Mouse (Mus musculus): ENCODE data around the gene Pim3.
A peak's percentile ranks its signal among the peaks of the same experiment; 100 is the strongest.
"Not testable (repeated sequence)": the region's sequence is repeated elsewhere in the genome, so short reads cannot be mapped to it uniquely, and the experiment has no call there.

Pim3 gene

DNA sequence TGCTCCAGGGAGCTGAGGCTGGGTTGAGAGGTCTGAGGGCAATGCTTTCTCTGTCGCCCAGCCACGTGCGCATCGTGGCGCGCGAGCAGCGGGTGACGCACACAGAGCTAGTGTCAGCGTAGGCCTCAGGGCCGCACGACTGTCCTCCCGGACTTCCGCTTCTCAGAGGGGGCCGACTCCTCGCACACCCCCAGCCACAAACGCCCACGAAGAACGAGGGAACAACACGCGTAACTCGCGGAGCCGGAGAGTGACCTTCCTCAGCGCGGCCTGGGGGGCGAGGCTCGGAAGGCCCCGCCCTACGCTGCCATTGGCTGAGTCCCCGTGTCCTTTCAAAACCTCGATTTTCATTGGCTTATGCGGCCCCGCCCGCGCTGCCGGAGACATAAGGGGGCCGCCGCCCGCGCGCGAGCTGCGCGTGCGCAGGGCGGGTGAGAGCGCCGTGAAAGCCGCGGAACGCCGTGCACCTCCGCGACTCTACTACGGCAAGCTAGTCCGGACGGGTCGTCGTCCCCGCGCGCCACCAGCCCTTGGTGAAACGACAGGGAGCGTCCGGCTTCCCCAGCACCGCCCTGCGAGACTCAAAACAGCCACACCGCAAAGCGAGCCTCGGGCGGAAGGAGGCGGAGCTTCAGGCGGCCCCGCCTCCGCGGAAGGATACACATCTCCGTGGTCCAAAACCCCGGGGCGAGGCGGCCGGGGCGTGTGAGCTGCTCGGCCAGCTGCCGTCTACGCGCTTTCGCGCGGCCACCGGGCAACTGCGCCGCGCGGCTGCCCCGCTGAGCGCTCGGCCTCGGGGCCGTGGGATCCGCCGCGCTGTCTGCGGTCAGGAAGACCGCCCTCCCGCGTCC, at the start of gene Pim3:
Gene Pim3 (plus strand): TSS at position 415 of the 851 bp plus-strand sequence.
- DNase-seq (ENCODE audit: low spot score in 2 of 2): peak; percentile 97

DNA sequence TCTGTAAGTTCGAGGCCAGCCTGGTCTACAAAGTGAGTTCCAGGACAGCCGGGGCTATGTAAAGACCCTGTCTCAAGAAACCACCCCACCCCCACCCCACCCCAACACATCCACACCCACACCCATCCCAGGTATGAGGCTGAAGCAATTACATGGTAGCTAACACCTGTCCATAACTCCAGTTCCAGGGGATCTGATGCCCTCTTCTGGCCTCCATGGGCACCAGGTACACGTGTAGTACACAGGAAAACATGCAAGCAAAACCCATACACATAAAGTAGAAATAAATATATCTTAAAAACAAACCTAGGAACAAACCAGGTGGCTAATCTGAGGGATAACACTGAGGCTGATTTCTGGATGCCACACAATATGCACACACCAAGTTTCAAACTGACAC, 48.7 kb upstream of the Pim3 start:
- no peak for DNase-seq (ENCODE audit: low spot score in 2 of 2)

DNA sequence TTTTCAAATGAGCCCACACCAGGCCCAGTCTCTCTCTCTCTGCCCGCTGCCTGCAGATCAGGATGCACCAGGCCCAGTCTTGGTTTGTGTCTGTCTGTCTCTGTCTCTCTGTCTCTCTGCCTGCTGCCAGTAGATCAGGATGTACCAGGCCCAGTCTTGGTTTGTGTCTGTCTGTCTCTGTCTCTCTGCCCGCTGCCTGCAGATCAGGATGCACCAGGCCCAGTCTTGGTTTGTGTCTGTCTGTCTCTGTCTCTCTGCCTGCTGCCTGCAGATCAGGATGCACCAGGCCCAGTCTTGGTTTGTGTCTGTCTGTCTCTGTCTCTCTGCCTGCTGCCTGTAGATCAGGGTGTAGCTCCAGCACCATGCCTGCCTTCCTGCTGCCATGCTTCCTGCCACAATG, 48.1 kb upstream of the Pim3 start:
- DNase-seq (ENCODE audit: low spot score in 2 of 2): not testable (repeated sequence)

DNA sequence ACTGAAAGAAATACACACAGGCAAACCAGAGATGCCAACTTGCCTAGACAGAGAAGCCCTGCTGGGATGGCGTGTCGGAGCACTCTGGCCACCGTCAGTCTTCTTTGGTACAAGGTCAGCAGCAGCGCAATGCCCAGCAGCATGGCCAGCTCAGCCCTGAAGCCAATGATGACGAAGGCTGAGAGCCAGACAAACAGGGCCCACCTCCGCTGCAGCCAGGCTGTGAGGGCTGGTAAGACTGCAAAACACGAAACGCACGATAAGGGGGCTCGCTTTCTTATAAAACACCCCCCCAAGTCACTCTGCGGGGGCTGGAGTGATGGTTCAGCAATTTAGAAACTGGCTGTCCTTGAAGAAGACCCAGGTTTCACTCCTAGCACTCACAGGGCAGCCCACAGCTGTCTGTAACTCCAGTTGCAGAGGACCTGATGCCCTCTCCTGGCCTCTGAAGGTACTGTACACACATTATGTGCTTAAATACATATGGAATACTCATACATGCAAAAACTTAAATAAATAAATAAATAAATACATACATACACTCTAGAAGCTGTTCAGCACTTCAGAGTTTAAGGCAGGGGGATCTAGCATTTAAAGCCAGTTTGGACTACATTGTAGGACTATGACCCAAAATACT, 47.5 kb upstream of the Pim3 start:
- DNase-seq (ENCODE audit: low spot score in 2 of 2): no peak

DNA sequence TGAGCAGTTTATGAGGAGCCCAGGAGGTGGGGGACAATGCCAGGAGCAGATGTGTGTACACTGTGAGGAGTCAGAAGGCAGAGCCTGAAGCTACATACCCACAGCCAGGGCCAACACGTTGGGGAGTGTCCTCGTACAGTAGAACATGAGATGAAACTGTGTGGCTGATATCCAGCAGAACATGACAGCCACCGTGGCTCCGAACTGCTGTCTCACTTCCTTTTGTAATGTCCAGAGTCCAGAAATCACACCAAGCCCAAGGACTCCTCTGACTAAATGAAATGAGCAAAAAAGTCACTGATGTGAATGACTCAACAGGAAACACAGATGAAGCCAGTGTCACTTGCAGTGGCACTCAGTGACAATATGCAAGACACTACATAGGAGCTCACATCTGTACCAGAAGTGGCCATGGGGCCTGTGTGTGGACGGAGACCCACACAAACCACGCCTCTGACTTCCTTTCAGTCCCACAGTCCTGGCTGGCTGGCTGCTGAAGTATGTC, 46.7 kb upstream of the Pim3 start:
- DNase-seq (ENCODE audit: low spot score in 2 of 2): no peak

DNA sequence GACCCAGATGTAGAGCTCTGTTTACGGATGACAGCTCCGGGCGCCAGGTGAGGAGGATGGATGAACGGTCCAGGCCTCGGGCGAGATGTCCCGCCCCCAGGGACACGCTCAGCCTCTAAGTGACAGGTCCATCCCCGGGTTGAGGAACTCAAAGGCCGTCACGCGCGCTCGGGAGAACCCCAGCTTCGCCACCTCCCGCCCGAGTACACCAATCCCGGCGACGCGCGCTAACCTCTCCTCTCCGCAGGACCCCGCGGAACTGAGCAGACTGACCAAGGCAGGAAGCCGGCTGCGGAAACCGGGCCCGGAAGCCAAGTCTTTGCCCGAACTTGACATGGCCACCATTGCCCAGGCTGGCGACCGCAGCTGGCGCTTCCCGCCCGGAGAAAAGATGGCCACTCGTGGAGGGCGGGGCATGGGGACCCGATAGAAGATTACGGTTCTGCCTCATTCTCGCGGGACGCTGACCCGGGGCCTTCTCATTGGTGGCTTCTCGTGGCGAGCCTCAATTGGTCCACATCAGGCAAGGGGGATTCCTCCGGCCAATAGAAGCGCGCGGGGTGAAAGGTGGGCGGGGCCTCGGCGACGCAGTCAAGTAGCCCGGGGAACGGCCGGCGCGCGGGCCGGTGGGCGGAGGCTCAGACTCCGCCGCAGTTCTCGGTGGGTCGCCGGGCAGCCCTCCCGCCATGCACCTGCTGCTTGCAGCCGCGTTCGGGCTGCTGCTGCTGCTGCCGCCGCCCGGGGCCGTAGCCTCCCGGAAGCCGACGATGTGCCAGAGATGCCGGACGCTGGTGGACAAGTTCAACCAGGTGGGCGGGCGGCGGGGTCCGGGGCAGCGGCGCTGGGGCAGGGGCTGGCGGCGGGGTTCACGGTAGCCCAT, 42.7 kb upstream of the Pim3 start, which contains the start of the genes Alg12 and Creld2:
Gene Alg12 (minus strand): TSS at position 293 of the 880 bp plus-strand sequence.
Gene Creld2 (plus strand): TSS at position 621 of the 880 bp plus-strand sequence.
- DNase-seq (ENCODE audit: low spot score in 2 of 2): peak; percentile 100

DNA sequence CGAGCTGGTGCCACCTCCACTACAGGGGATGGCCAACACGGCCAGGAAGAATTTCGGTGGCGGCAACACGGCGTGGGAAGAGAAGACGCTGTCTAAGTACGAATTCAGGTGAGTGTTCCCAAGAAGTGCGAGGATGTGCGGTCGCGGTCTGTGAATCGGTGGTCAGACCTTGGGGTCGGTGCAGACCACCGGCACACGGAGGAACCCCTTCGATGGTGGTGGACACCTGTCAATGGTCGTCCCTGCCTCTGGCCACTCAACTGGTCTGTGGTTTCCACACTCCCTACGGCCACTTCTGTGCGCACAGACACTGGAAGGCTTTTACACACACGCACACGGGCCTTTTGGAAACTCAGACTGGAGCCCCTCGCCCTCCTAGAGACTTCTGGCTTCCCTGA, 42.1 kb upstream of the Pim3 start:
- DNase-seq (ENCODE audit: low spot score in 2 of 2): no peak

DNA sequence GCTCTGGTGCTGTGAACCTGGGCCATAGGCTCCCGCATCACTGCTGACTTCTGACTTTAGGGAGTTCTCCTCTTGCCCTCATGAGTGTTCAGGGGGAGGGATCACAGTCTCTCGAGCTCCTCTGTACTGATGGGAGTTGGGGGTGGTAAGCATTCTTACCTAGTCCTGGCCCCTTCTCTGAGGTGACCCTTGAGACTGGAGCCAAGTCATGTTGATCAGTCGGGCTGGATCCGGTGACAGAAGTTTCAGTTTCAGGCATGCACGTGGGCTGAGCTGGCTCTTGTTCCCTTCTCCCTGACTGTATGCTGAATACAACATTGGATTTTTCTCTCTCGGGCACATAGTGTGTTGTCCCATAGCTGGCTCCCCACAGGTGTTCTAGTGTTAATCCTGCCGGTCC, 40.6 kb upstream of the Pim3 start:
- no peak for DNase-seq (ENCODE audit: low spot score in 2 of 2)

DNA sequence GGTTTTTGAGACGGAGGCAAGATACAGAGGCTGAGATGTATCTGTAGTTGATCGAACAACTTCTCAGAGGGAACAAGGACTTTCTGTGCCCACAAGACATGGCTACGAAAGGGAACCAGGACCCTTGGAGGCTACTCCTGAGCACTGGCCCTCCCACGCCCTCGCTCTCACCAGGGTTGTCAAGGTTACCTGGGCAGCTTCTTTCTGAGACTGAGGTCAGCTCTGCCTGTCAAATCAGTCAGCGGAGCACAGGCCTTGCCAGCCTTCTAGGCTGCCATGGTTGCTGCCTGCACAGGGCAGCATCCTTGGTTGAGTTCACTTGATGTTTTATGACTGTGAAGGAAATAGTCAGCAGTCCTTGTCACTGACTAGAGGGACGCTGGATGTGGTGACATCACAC, 39.5 kb upstream of the Pim3 start:
- no peak for DNase-seq (ENCODE audit: low spot score in 2 of 2)

DNA sequence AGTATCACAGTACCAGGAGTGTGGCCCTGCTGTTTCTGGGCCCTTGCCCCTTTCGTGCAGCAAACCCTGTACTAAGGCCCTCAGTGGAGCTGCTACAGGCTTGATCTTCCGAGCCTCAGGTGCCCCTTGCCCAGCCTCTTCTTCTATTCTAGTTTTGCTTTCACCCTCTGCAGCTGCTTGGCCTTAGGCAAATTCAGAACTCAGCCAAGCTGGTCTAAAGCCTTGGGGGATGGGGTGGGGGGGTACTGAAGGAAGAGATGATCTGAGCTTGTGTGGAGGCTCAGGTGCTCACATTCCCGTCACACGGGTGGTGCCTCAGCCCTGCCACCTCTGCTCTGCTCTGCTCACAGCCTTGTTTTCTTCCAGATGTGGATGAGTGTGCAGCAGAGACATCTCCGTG, 38.6 kb upstream of the Pim3 start:
- DNase-seq (ENCODE audit: low spot score in 2 of 2): no peak

DNA sequence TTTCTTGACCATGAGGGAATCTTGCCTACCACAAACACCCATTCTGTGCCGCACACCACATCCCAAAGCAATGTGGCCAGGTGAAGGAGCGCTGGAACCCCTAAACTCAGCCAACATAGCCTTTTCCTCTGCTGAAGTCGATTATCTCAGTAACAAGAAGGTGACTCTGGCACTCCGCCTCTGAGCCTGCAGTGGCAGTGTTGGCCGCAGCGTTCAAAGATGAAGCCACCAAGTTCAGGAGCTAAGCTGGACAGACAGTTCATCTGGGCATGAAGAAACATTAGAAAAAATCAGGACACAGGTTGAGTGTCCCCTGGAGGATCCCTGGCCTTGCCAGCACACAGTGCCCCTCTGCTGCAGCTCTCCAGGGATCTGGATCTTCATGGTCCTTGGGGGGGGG, 34.5 kb upstream of the Pim3 start:
- DNase-seq (ENCODE audit: low spot score in 2 of 2): no peak

DNA sequence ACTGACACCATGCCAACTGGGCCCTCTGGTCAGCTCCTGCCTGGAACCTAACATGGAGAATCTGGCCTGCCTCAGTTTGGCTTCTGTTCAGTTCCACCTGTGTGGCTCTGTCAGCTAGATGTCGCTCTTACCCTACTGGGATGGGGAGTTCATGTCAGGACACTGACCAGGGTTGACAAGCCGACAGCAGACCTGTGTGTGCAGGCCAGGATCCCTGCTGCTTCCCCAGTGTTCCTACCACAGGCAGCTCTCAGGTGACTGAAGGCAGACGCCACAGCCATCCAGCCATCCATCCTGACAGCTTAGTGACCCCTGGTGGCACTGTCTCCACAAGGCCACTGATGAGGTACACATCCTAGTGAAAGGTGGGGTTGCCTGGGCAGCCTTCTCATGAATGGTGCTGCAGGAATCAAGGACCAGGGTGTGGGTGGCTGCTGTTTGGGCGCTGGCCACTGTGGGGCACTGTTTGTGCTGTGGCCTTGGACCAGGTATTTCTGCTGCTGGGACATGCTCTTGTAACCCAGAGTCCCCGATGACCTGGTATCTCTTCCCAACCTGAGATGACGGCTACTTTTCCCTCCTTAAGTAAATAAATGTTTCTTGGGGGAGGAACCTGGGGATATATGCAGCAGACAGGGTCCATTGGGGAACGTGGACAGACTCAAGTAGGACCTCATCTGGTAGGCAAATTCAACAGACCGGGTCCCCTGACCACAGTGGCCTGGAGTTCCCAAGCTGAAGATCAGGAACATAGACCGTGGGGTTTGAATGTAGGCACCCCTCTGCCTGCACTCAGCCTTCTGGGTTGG, 33.8 kb upstream of the Pim3 start:
- DNase-seq (ENCODE audit: low spot score in 2 of 2): peak in 1 of 2 experiments; percentile 12

DNA sequence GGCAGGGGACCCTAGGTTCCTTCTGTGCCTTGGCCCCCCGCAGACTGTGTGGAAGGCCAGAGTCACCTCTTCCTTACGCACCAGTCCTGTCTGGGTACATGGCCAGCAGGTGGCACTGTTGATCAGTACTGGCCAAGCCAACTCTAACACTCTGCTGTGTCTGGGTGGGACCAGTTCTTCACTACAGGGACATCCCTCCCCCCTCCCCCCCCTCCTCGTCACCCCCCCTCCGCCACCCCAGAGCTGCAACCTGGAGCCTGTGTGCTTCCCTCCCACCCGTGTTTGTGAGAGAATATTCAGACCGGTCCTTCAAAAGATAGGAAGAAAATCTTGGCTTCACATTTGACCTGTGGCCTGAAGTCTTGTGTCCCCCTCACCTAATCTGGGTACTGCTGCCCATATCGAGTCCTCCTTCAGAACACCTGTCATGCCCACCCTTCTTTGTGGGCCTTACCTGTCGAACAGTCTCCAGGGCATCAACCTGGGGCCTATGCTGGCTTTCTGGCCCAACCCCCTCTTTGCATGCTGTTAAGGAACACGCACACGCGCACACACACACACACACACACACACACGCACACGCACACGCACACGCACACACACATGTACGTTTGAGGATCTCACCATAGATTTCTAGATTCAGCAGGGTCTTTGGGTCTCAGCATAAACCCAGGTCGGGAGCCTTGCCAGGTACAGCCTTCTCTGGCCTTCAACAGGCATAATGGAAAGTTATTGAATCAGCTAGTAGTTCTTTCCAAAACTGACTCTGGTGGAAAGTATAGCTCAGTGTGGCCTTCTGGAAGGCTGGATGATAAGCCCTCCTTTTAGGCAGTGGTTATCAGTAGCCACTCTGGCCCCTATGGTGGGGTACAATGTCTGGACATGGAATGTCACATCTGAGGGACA, 32.9 kb upstream of the Pim3 start:
- peak; percentile 69 to 82 for DNase-seq (ENCODE audit: low spot score in 2 of 2)

DNA sequence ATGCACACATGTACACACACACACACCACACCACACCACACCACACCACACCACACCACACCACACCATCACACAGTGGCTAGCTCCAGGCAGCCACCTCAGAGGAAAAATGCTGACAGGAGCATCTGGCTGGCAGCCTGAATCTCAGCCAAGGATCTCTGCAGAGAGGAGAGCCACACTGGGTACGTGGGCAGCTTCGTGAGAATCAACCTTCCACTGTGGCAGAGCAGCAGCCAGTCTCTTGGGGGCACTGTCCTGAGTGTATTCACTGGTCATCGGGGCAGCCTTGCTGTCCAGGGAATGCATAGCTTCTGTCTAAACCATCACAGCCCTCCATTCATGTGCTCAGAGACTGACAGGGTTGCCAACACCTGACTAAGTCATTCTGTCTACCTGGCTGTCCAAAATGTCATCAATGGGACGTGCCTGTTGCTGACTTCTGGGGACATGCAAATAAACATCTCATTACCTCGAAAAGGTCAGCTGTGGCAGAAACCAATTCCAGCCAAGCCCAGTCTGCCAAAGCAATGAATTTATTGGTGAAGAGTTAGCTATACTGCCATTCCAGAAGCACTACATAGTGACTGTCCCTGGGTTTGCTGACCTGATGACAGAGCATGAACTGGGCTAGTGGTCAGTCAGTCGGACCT, 32.1 kb upstream of the Pim3 start:
- peak in 1 of 2 experiments; percentile 44 for DNase-seq (ENCODE audit: low spot score in 2 of 2)

DNA sequence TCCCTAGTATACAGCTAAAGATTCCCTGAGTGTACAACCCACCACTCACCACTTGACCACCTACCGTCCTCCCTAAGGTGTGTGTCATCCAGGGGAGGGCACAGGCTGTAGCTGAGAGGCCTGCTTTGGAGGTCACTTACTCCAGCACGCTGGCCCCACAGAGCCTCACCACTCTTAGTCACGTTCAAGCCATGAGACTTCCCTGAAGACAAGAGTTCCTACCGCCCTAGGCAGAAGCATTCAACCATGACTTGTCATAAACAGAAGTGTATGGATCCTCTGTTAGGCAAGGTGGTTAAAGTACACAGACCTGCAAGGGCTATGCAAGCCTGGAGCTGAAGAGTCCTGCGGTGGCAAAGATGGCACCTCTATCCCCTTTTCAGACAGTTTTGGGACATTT, 31.3 kb upstream of the Pim3 start:
- no peak for DNase-seq (ENCODE audit: low spot score in 2 of 2)

DNA sequence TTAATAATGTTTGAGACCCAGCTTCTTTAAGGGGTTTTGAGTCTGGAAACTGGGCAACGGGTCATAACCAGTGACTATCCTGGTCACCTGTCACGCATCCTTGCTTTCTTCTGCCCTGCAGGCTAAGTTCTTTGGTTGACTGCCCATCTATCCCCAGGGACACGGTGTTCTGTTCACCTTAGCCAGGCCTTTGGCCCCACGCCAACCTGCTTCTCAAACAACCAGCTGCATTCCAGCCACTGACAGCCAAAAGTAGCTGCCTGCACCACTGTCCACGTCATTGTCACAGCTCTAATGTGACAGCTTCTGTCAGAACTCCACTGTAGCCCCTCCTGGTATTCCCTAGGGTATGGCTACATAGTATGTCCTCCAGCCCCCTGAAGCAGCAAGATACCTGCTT, 30.5 kb upstream of the Pim3 start:
- no peak for DNase-seq (ENCODE audit: low spot score in 2 of 2)

DNA sequence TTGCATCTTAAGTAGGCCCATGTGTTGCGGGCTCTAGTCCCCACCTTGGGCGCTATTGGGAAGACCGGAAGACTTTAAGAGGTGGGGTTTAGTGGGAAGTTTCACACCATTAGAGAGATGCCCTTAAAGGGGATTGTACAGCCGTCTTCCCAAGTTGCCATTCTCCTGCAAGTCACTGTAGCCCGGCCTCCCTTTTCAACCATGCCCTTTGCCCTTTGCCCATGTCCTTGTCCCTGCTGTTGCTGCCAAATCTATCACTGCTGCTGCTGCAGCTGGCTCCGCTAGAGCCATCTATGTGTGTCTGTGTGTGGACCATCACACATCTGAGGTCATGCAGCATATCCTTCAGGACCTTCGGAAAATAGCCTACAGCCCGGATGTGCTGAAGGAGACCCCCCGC, 29.4 kb upstream of the Pim3 start:
- no peak for DNase-seq (ENCODE audit: low spot score in 2 of 2)

DNA sequence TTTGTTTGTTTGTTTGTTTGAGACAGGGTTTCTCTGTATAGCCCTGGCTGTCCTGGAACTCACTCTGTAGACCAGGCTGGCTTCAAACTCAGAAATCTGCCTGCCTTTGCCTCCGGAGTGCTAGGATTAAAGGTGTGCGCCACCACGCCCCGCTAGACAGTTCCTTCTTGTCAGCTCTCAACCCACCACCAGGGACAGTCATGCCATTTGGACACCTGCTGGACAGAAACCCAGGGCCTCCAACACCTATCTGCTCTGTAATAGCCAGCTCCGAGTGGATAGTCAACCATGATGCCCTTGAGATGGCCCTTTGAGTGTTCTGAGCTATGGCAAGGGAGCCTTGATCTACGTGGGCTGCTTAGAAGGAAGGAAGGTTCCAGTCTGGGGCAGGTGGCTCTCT, 26.0 kb upstream of the Pim3 start:
- no peak for DNase-seq (ENCODE audit: low spot score in 2 of 2)

DNA sequence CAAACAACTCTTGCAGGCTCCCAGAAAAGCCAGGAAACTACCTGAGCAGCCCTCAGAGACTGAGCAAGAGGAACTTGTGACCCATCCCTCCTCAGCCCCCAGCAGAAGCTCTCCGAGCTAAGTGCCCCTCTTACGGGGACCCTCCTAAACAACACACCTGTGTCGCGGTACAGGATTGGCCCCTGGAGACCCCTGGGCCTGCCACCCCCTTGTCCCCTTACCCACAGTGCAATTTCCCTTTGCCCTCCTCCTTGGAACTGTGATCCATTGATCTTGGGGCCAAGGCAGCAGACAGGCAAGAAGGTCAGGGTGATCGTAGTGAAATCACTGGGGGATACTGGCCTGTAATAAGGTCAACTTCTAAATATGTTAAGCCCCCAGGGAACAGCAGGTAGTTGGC, 25.4 kb upstream of the Pim3 start:
- DNase-seq (ENCODE audit: low spot score in 2 of 2): no peak

Data from right cerebral cortex, postnatal 36 days (tissue).